Mouse (Mus musculus) neural tube, embryonic 14.5 days (tissue): Measurements from ENCODE around the gene 5730596B20Rik. TPM values are rescaled to one million over a fixed set of nuclear protein-coding genes. Genes with fewer than 3 reads are reported as not detected.

ENCODE experiments used
- ATAC-seq: fragments of 200-750 bp; cut with Nextera tagmentation; 2 replicates; pipeline ENCODE4 v1.8.0; 2017; ENCODE audit warnings: low read depth, mild to moderate bottlenecking, moderate TSS enrichment, moderate library complexity
- H3K27ac ChIP-seq: fragments of 300-500 bp; sonication (generic); 2 replicates; pipeline ENCODE4 v1.5.1; 2014; ENCODE audit warnings: low read depth, mild to moderate bottlenecking, control low read depth, low read length, moderate library complexity, mixed read lengths
- H3K27me3 ChIP-seq: fragments of 300-500 bp; sonication (generic); 2 replicates; pipeline ENCODE4 v1.6.1; 2014; ENCODE audit warnings: low read length; ENCODE audit not compliant: control insufficient read depth, insufficient read depth
- H3K36me3 ChIP-seq: fragments of 300-500 bp; sonication (generic); 2 replicates; pipeline ENCODE4 v1.6.1; 2014; ENCODE audit warnings: low read length, mixed read lengths; ENCODE audit not compliant: control insufficient read depth, insufficient read depth
- H3K4me1 ChIP-seq: fragments of 300-500 bp; sonication (generic); 2 replicates; pipeline ENCODE4 v1.6.1; 2014; ENCODE audit warnings: low read length; ENCODE audit not compliant: control insufficient read depth, insufficient read depth
- H3K4me2 ChIP-seq: fragments of 300-500 bp; sonication (generic); 2 replicates; pipeline ENCODE4 v1.6.1; 2014; ENCODE audit warnings: mild to moderate bottlenecking, low read depth, low read length, control low read depth
- H3K4me3 ChIP-seq: fragments of 300-500 bp; sonication (generic); 2 replicates; pipeline ENCODE4 v1.5.1; 2014; ENCODE audit warnings: low read depth, low read length, control low read depth, mixed read lengths
- H3K9ac ChIP-seq: fragments of 300-500 bp; sonication (generic); replicated peaks from 2 replicates; pipeline ENCODE4 v1.6.1; 2014; ENCODE audit warnings: low read depth, mild to moderate bottlenecking, control low read depth, low read length, mixed read lengths
- H3K9me3 ChIP-seq: fragments of 300-500 bp; sonication (generic); 2 replicates; pipeline ENCODE4 v1.6.1; 2016; ENCODE audit warnings: low read length; ENCODE audit not compliant: control insufficient read depth
- WGBS: fragments of 180-500 bp; shearing (Covaris S2); extraction: QIAGEN DNeasy Blood & Tissue Kit; methylation state at CpG from one replicate; pipeline ENCODE4 v1.1.7; 2014; 5-methylcytosine and 5-hydroxymethylcytosine counted together
- polyA plus RNA-seq: library from polyadenylated mRNA; unstranded; fragments of >200 nt; fragmentation: Nextera tagmentation; extraction: Ambion mirVana; gene quantifications from 2 replicates; pipeline ENCODE4 v1.2.1, GENCODE M21; 2014

The 5730596B20Rik gene
- polyA plus RNA-seq, 1 experiment from 2014 or later: 2.2 TPM

GRCm38 (mm10) chr6:52204050-52204752, 26.9 kb downstream of the 5730596B20Rik start, which contains the start of gene Hoxa5:
Hoxa5 (minus strand) TSS chr6:52204587.
- ATAC-seq: 0 out of 2 replicates have a peak, but pooled peaks have one; percentile 36
- WGBS: under 1% methylated on average over 65 of the region's 65 CpGs
- Histone ChIP-seq H3K36me3 (peaks cover 48% of the 10 kb centered on the region), H3K27me3 (no peaks in the 10 kb centered on the region), H3K9ac (peak within 1 kb of the TSS; percentile 98), H3K4me2 (peak within 1 kb of the TSS; percentile 99), H3K4me1 (peaks cover 84% of the 10 kb centered on the region), H3K9me3 (no peaks in the 10 kb centered on the region), H3K4me3 (peak within 1 kb of the TSS; percentile 88), H3K27ac (peak within 1 kb of the TSS; percentile 92)

GRCm38 (mm10) chr6:52205221-52205620, 27.9 kb downstream of the 5730596B20Rik start:
- peak overlapping the region; percentile 99 for H3K4me2 ChIP-seq
- H3K9me3 ChIP-seq: no peaks in the 10 kb centered on the region
- H3K4me1 ChIP-seq: peaks cover 86% of the 10 kb centered on the region
- H3K27ac ChIP-seq: peak overlapping the region; percentile 92
- peak overlapping the region; percentile 88 for H3K4me3 ChIP-seq
- peak overlapping the region; percentile 98 for H3K9ac ChIP-seq
- H3K27me3 ChIP-seq: no peaks in the 10 kb centered on the region
- no peak for ATAC-seq
- 3% methylated on average over 14 of the region's 14 CpGs for WGBS
- H3K36me3 ChIP-seq: peaks cover 48% of the 10 kb centered on the region

- H3K4me2 ChIP-seq: peak overlapping the region; percentile 99
- ATAC-seq: no peak
- H3K9me3 ChIP-seq: no peaks in the 10 kb centered on the region
- peak overlapping the region; percentile 92 for H3K27ac ChIP-seq
- WGBS: 2% methylated on average over 55 of the region's 55 CpGs
- peaks cover 80% of the 10 kb centered on the region for H3K4me1 ChIP-seq
- H3K36me3 ChIP-seq: peaks cover 46% of the 10 kb centered on the region
- peak overlapping the region; percentile 98 for H3K9ac ChIP-seq
- H3K27me3 ChIP-seq: no peaks in the 10 kb centered on the region
- peak overlapping the region; percentile 88 for H3K4me3 ChIP-seq
These were observed 28.6 kb downstream of the 5730596B20Rik start for GRCm38 (mm10) chr6:52205638-52206621.

GRCm38 (mm10) chr6:52206882-52207683, 29.8 kb downstream of the 5730596B20Rik start:
- ATAC-seq: no peak
- Histone ChIP-seq H3K4me2 (peak overlapping the region; percentile 99), H3K36me3 (peaks cover 37% of the 10 kb centered on the region), H3K9ac (peak overlapping the region; percentile 98), H3K4me3 (peak overlapping the region; percentile 88), H3K9me3 (no peaks in the 10 kb centered on the region), H3K27me3 (no peaks in the 10 kb centered on the region), H3K4me1 (peaks cover 68% of the 10 kb centered on the region), H3K27ac (peak overlapping the region; percentile 92)
- 8% methylated on average over 4 of the region's 4 CpGs for WGBS

GRCm38 (mm10) chr6:52207684-52207976, 30.3 kb downstream of the 5730596B20Rik start:
- H3K27me3 ChIP-seq: no peaks in the 10 kb centered on the region
- H3K9me3 ChIP-seq: no peaks in the 10 kb centered on the region
- peaks cover 33% of the 10 kb centered on the region for H3K36me3 ChIP-seq
- peaks cover 64% of the 10 kb centered on the region for H3K4me1 ChIP-seq
- H3K4me2 ChIP-seq: peak overlapping the region; percentile 99
- H3K27ac ChIP-seq: peak overlapping the region; percentile 92
- peak overlapping the region; percentile 98 for H3K9ac ChIP-seq
- peak overlapping the region; percentile 88 for H3K4me3 ChIP-seq
- ATAC-seq: no peak

GRCm38 (mm10) chr6:52208072-52208867, 31.0 kb downstream of the 5730596B20Rik start, which contains the start of gene Hoxa6:
Hoxa6 (minus strand) TSS chr6:52208722.
- Histone ChIP-seq H3K4me2 (peak within 1 kb of the TSS; percentile 99), H3K4me3 (peak within 1 kb of the TSS; percentile 88), H3K27ac (peak within 1 kb of the TSS; percentile 92), H3K9me3 (no peaks in the 10 kb centered on the region), H3K36me3 (peaks cover 27% of the 10 kb centered on the region), H3K9ac (peak within 1 kb of the TSS; percentile 98), H3K4me1 (peaks cover 57% of the 10 kb centered on the region), H3K27me3 (no peaks in the 10 kb centered on the region)
- WGBS: under 1% methylated on average over 46 of the region's 47 CpGs
- peak; percentile 35 for ATAC-seq

- Histone ChIP-seq H3K27me3 (no peaks in the 10 kb centered on the region), H3K27ac (peak overlapping the region; percentile 92), H3K4me2 (peak overlapping the region; percentile 99), H3K4me1 (peaks cover 49% of the 10 kb centered on the region), H3K36me3 (peaks cover 19% of the 10 kb centered on the region; the same call in 1 of the 2 replicates), H3K9me3 (no peaks in the 10 kb centered on the region), H3K9ac (peak overlapping the region; percentile 98), H3K4me3 (peak overlapping the region; percentile 88)
- no peak for ATAC-seq
- WGBS: 2% methylated on average over 18 of the region's 18 CpGs
These were observed 31.8 kb downstream of the 5730596B20Rik start for GRCm38 (mm10) chr6:52208868-52209684.
